Mouse (Mus musculus) gonadal fat pad, adult 2 months (tissue): Measurements from ENCODE around the gene Cdkal1. TPM values are rescaled to one million over a fixed set of nuclear protein-coding genes. Genes with fewer than 3 reads are reported as not detected.

ENCODE experiments used
- DNase-seq: peaks from one replicate; pipeline ENCODE4 v3.0.0-alpha.2; 2012; ENCODE audit warnings: low read depth
- polyA plus RNA-seq: library from polyadenylated mRNA; depleted of rRNA; stranded (reverse); fragments of >200 nt; gene quantifications from 2 replicates; pipeline ENCODE4 v1.2.3, GENCODE M21; 2012

Cdkal1 gene
- polyA plus RNA-seq, 1 experiment = 2.8 TPM

DNA sequence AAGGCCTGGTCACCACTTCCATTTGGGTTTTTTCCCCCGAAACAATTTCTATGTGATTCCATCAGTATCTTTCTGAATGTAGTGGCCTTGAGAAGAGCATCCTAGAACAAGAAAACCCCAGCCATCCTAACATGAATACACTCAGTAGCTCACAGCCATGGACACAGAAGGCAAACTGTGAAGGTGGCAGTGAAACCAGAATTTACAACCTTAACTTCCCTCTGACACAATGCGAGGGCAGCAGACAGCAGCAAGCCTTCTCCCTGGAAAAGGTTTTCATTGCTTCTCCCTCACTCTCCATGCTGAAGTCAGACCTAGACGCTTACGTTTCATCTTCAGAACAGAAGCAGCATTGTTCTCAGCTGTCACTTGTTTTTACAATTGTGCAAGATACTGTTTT lies 87.9 kb downstream of the Cdkal1 start:
- no peak for DNase-seq

DNA sequence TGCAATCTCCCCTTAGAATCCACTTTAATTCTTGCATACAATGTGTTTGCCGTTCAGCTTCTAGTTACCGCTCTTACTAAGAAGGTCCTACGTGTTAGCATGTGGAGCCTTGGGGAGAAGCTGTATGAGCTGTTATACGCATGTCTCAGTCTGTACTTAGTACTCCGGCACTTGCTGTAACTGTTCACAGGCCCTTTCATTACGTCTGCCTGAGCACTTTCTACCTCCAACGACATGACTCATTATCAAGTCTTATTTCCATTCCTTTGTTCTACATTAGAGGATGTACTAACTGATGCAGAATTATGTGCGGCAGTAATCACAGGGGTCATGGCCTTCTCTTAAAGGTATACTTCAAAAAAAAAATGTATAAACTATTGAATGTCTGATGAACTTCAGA lies 89.1 kb downstream of the Cdkal1 start:
- no peak for DNase-seq

DNA sequence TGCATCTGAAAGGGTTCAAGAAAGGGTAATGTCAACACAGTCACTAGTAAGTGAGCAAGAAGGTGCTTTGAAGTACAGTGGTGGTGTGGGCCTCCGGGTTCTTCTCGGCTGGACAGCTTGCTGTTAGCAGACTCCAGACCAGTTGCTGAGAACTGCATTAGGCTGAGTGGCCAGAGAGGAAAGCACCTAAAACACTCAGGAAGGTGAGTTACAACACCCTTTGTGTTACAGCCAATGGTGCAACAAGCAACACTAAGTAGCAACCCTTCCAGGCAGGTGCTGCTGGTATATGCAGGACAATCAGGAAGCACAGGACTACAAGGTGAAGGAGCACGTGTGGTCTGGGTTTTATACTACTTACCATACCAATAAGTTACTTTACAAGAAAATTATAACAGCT lies 90.2 kb downstream of the Cdkal1 start:
- no peak for DNase-seq

DNA sequence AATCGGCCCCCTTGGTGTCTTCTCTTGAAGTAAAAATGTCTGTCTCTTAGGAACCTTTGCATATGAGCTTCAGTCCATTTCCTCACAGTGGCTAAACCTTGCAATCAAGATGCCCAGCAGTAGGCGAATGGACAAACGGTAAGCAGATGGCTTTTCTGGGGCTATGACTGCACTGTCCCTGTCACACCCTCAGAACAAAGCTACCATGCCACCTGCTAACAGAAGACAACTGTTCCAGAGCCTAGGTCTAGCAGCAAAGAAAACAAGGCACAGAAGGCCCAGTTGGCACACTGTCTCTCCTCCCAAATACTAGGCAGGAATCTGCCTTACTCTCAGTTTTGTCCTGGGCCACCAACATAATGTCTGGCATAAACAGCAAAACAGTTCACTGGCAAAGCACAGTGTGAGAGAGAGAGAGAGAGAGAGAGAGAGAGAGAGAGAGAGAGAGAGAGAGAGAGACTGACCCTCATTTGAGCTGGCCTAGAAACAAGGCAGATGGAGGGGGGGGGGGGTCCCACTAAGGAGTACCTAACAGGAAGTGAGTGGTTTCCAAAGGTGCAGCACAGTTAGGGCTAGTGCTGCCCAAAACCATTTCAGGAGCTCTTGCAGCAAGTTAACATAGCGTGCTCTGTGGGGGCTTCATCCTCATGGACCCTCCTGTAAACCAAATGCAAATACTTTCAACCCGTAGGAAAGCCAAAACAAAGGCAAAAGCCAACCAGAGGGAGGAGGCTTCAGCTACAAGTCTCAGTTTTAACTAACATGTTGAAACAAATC lies 95.6 kb downstream of the Cdkal1 start:
- no peak for DNase-seq

DNA sequence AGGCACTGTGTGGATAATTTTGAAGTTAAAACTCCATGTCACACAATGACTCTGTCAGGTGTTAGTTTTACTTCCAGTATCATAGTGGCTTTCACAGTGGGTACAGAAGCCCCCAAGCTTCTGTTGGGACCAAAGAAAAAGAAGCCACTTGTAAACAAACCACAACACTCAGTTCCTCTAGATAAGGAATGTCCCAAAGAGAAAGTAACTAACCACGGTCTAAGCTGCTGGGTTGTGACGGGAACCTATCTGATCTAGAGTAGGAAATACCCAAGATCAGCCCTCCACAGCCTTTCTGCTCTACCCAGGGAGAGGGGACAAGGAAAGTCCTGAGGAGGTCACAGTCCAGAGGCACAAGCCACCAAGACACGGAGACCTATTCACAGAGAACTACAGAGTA lies 99.4 kb downstream of the Cdkal1 start:
- DNase-seq = no peak

DNA sequence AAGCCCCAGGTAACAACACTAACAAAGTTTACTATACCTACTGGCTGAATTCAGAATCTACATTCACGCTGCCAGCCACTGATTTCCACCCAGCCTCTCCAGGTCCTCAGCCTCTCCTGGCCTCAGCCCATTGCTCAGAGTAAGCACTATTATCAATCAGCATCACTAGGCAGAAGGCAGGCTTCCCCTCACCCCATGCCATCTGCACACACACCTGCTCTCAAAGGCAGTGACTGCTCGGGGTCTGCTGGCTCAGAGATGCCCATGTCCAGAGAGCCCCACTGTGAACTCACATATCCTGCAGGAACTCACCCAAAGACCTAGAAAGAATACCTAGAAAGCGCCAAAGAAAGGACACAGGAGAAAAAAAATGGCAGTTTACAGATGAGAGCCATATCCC lies 102.2 kb downstream of the Cdkal1 start:
- DNase-seq = no peak

DNA sequence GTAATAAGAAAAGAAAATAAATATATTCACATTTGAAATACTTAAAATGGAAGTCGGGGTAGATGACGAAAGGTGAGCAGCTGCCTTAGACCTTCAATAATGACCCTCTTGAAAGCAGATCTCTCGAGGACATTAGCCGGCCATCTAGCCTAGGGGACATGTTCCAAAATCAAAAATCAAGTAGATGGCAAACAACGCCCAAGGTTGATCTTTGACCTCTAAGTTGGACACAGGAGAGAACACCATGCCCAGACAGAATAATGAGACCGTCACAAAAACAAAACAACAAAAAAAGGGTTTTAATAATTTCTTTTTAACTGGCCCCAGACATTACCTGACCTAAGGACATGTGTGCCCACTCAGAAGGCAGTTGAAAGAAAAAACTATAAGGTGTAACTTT lies 103.4 kb downstream of the Cdkal1 start:
- no peak for DNase-seq

DNA sequence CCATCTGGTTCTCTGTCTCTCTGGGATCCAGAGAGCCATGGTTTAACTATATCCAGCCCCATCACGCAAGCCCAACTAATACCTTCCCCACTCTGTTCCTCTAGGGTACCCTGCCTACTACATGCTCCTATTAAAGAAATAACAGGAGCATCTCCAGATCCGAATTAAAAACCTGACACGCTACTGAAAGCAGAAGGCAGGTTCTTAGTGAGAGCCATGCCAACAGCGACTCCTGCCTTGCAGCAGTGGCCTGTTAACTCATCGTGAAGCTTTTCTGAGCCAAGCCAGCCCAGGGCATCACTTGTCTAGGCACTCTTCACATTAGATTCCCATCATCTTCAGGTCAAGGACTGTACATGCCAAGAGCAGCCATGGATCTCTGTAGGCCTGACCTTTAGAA lies 104.3 kb downstream of the Cdkal1 start:
- DNase-seq = no peak

DNA sequence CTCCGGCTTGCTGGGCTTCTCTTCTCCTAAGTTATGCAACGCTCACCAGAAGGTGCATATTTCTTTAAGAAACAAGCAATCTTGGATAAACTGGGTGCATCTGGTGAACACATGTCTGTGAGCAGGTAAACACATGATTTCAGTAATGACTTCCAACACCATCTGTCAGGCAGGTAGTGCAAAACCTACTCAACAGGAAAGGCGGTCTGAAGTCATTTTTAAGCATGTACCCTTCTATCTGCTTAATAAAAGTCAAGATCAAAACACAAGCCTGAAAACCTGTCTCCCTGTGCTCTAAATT lies 108.2 kb downstream of the Cdkal1 start:
- no peak for DNase-seq

DNA sequence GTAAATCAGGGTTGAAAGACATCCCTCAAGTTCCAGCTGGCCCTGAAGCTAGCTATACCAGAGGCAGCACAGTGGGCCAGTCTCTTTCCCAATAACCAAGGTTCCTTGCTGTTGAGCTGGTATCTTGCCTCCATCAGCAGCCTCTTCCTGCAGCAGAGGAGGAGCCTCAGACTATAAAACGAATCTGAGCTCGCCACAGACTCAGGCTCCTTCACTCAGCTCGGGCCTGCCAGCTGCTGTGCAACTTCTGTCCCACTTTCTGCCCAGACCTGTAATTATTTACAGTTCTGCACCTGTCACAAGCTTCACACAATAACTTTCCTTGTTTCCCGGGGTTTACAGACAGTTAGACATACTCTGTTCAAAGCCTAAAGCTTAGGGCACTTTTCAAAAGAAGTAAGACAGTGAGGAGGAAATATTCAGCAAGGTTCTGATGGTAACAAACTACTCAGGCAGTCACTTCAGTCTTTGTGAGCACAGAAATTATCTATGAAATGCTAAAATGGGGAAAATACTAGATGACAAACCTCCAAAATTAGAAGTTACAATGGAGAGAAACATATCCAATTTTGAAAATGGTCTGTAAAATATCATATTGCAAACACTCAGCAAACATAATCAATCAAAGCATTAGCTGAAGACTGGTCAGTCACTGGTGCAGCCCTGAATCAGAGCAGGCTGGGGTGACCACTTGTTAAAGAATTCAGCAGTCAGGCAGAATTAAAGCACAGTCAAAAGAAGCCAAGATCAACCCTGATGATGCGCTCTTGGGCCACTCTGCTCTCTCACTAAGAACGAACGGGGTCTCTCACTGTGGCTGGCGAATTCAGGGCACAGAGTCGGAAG lies 108.8 kb downstream of the Cdkal1 start:
- DNase-seq = no peak

DNA sequence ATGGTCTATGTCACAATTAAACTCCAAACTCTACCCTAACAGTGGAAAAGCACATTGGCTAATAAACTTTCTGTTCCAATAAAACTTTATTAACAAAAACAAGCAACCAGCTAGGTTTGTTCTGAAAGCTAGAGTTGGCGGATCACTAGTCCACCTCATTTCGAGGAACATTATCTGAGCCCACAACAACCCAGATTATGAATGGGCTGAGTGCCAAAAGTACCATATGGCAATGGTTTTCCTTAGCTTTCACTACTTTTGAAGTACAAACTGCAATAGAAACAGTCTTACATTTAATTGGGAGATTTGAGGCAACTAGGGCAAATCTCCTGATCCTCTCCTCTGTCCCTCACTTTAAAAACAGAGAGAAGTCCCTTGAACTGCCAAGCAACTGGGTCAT lies 110.4 kb downstream of the Cdkal1 start:
- DNase-seq = no peak

DNA sequence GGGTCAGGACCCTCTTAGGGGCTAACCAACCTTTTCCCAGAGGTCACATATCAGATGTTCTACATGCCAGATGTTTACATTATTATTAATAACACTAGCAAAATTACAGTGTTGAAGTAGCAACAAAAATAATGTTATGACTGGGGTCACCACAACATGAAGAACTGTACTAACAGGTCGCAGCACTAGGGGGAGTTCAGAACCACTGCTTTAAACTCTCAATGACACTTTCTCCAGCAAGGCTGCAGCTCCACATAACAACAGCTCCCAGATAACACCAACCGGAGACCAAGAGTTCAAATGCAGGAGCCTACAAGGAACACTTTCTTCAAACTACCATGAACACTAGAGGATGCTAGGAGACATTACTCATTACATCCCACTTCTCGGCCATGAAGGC lies 111.3 kb downstream of the Cdkal1 start:
- DNase-seq = no peak

DNA sequence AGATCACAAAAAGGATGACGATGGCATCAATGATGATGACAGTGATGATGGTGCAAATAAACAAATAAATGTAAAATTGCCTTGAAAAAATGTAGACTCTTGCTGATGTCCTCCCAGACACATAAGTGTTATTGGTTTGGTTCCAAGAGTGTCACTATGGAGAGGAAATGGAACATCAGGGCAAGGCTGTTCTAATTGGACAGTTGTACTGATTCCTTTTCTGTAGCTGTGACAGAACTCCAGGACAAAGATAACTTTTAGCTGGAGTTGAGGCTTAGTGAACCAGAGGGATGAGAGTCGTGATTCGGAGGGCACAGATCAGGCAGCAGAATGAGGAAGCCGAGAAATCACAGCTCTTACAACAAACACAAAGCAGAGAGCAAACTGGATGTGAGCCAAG lies 111.7 kb downstream of the Cdkal1 start:
- DNase-seq = no peak

DNA sequence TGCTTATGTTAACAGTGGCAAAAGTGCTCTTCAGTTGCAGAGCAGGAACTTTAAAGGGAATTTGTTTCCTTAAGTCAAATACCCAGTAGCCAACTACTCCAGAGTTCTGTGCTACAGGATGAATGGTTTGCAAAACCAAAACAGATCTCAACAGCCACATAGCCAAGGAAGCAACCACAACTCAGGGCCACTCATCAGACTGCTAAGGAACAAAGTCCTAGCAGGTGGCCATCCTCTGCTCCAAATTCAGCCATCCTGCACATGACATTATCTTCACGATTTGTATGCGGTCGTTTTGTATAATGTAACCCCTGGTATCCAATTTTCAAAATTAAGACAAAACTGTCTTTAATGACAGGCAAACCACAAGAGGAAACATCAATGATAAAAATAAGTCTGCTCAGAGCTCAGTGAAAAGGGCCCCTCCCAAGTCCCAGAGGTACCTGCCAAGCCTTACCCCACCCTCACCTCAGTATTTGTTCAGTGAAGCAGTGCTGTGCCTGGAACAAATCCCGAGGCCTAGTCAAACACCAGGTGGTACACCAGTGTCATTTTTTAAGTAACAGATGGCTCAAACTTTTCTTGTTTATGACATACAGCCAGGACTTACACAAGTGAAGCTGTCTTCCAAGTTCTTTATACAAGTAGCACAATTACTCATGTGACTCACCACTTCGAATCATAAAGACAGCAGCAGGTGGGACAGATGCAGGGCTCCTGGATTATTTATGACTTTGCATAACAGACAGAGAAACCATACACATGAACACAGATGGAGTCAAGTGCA lies 117.6 kb downstream of the Cdkal1 start:
- DNase-seq = no peak

DNA sequence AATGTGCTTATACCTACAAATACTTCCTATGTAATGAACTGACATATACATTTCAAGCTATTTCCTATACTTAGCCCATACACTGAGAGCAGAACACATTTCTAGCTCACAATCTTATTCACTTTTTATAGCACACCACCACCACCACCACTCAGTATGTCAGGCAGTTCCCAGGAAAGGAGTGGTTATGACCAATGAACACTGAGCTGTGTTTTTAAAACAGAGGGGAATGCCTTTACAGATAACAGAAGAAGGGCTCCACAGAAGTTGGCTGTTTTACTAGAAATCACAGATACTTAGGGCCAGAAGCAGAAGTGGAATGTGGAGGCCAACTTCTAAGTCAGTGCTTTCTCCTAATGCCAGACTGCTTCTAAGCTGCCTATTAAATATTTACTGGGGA lies 121.0 kb downstream of the Cdkal1 start:
- no peak for DNase-seq

DNA sequence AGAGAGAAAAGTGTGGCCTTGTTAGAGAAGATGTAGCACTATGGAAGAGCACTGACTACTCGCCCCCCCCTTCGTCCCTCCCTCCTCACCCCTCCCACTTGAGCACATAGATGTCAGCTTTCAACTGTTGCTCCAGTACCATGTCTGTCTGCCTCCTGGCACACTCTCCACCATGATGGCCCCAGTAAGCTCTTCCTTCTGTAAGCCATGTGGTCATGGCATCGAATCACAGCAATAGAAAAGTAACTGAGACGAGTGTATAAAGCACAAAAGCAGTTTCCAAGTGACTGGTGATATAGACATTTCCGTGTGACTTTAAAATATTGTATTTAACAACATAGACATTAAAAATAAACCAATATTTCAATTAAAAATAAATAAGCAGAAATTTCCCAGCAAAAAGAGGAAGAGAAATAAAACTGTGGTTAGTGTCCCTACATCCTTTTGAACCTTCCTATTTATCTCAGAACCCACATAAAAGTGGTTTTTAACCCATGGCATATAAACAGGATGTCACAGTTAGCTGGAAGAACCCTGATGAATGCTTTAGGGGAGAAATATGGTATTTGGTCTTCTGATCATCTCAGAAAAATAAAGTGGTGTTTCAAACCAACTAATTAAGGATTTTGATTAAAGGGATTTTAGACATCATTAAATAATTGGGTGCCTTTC lies 129.2 kb downstream of the Cdkal1 start:
- DNase-seq = no peak

DNA sequence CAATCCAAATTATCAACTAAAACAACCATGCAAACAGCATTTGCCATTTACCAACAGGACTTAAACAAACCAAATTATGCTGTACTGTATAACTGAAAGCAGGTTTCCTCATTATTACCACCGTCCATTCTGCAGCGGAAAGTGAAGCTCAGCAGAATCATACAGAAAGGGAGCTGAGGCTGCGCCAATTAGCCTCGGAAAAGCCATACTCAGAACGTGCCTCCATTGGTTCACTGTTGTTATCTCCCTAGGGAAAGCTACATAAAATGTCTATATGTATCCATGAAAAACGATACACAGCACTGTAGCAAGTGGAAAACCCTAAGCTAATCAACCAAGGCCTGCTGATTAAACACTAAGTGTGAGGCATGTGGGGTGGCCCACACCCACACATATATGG lies 130.6 kb downstream of the Cdkal1 start:
- DNase-seq = no peak

DNA sequence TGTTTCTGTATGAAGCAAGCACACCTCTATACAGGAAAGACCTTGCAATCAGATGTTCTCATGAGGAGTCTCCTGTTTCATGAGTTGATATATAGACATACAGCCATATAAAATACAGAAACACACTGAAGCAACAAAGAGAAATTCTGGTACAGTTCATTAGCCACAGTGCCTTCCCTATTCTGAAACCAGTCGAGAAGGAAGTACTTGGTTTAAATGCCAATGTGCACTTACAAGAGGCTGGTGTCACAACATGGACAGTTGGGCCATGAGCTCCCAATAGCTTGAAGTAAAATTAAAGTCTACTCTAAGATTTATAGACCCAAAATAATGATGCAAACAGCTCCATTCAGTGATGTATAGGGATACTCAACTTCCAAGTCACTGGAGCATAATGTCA lies 132.3 kb downstream of the Cdkal1 start:
- DNase-seq = no peak

DNA sequence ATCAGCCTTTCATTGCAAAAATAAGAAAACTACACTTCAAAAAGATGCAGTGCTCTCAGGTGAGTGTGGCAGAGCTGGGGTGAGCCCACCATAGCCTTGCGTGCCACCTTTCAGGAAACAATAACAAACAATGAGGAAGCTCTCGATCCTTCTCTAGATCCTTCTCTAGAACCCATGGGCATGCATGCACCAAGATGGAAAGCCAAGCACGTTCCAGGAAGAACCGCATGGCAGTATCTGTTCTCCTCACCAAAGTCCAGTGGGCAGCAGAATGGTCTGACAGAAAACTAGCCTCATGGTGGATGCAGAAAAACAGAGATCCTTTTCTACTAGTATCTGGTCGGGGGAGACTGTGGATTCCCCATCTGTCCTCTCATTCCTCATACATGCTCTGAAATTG lies 134.3 kb downstream of the Cdkal1 start:
- DNase-seq = no peak

DNA sequence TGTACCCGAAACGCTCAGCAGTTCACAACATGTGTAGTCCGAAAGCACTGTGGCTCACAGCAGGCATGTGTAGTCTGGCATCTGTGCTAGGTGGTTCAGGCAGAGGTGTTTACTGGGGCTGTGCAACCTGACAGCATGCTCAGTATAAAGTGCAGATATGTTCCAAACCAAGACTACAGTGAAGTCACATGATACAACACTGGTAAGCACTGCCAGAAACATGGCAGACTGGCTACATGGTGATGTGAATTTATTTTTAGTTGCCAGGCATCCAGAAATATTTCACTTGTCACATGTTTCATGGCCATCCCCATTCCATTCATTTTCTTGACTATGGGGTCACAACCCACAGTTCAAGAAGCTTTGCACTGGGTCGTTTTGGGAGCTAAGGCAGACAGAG lies 138.9 kb downstream of the Cdkal1 start:
- no peak for DNase-seq

DNA sequence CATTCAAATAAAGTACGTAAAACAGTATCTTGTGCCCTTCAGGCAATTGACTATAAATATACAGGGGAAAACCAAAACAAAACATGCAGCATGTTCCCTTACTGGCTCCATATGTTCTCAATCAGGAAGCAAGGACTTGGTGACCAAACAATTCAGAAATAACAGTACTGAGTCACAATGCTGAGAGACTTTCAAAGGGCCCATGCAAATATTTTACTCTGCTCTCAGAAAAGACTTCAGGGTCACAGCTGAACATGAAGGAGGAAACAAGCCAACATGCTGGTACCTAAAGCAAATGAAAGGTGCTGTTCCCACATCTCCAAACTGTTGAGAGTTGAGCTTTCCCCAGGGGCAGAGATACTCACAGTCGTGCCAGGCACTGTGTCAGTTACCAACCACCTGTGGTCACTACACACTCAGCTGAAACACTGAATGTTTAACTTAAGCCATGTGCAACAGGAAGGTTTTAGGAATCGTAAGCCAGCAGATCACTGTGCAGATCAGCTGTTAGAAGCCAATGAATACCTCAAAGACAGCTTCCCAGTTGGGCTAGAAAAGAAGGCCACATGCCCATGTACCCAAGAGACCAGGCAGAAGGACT lies 140.1 kb downstream of the Cdkal1 start:
- DNase-seq = no peak

DNA sequence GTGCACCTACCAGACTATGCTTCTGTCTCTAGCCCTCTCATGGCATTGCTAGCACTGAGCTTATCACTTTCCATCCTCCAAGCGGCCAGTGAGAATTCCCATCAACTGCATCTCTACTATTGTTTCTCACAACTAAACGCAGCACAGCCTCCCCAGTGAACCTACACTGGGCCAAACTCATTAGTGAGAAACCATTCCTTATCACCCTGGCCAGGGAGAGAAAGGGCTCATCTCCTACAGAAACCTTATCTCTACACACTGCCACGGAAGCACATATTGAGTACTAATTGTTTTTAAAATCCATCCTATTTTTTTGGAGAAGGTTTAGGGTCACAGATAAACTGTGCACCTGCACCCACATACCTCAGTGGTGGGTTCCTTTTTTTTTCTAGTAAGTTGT lies 147.9 kb downstream of the Cdkal1 start:
- no peak for DNase-seq
